Mouse (Mus musculus) liver, embryonic 14.5 days (tissue): ENCODE measurements around the gene Afp. TPM values are rescaled to one million over a fixed set of nuclear protein-coding genes. Genes with fewer than 3 reads are reported as not detected.

Experiments used
- ATAC-seq: fragments of 200-750 bp; cut with Nextera tagmentation; 2 replicates; pipeline ENCODE4 v1.8.0; 2017; ENCODE audit warnings: moderate number of reproducible peaks, mild to moderate bottlenecking, moderate library complexity; ENCODE audit not compliant: insufficient read depth
- DNase-seq, 3 experiments: peaks; one replicate each; pipeline ENCODE4 v3.0.0-alpha.2; 2012 to 2013; ENCODE audit warnings: low read depth in 3 of 3, low spot score in 3 of 3
- H3K27ac ChIP-seq: fragments of 300-500 bp; sonication (generic); 2 replicates; pipeline ENCODE4 v1.5.1; 2014; ENCODE audit warnings: moderate library complexity, mild to moderate bottlenecking, control low read depth, inconsistent platforms
- H3K27me3 ChIP-seq: fragments of 300-500 bp; sonication (generic); 2 replicates; pipeline ENCODE4 v1.6.1; 2014; ENCODE audit warnings: mild to moderate bottlenecking, low read length, moderate library complexity; ENCODE audit not compliant: control insufficient read depth, insufficient read depth
- H3K36me3 ChIP-seq: fragments of 300-500 bp; sonication (generic); replicated peaks from 2 replicates; pipeline ENCODE4 v1.6.1; 2014; ENCODE audit warnings: low read depth; ENCODE audit not compliant: control insufficient read depth, insufficient read depth
- H3K4me1 ChIP-seq, 2 experiments: fragments of 200-500 bp in 1 of 2; fragments of 300-500 bp in 1 of 2; sonication (generic) in 1 of 2; replicated peaks; 2 replicates each; pipeline ENCODE4 v1.6.1; 2012 to 2014; ENCODE audit warnings: antibody characterized with exemption in 1 of 2, inconsistent platforms in 1 of 2, low read length in 1 of 2; ENCODE audit not compliant: control insufficient read depth in 2 of 2, insufficient read depth in 2 of 2
- H3K4me2 ChIP-seq: fragments of 300-500 bp; sonication (generic); 2 replicates; pipeline ENCODE4 v1.6.1; 2014; ENCODE audit warnings: low read depth, mild to moderate bottlenecking, control low read depth, moderate library complexity
- H3K4me3 ChIP-seq, 2 experiments: fragments of 200-500 bp in 1 of 2; fragments of 300-500 bp in 1 of 2; sonication (generic) in 1 of 2; 2 replicates each; pipeline ENCODE4 v1.5.1; 2012 to 2014; ENCODE audit warnings: low read depth in 2 of 2, low read length in 2 of 2, mild to moderate bottlenecking in 2 of 2, control low read depth in 1 of 2, inconsistent platforms in 1 of 2, moderate library complexity in 1 of 2; ENCODE audit not compliant: insufficient read depth in 1 of 2
- H3K9ac ChIP-seq: fragments of 300-500 bp; sonication (generic); replicated peaks from 2 replicates; pipeline ENCODE4 v1.6.1; 2014; ENCODE audit warnings: mild to moderate bottlenecking, control low read depth, moderate library complexity
- H3K9me3 ChIP-seq: fragments of 300-500 bp; sonication (generic); 2 replicates; pipeline ENCODE4 v1.6.1; 2016; ENCODE audit warnings: low read length, mixed read lengths; ENCODE audit not compliant: control insufficient read depth
- CTCF ChIP-seq: IDR thresholded peaks from 2 replicates; pipeline ENCODE4 v1.5.1; 2016; ENCODE audit warnings: antibody characterized with exemption, low read depth, control low read depth
- EP300 ChIP-seq: IDR thresholded peaks from 2 replicates; pipeline ENCODE4 v1.6.1; 2016; ENCODE audit warnings: antibody characterized with exemption, low read depth
- WGBS: fragments of 180-500 bp; shearing (Covaris S2); extraction: QIAGEN DNeasy Blood & Tissue Kit; methylation state at CpG from one replicate; pipeline ENCODE4 v1.1.7; 2014; ENCODE audit not compliant: insufficient replicate concordance; 5-methylcytosine and 5-hydroxymethylcytosine counted together
- polyA plus RNA-seq, 2 experiments: library from polyadenylated mRNA; depleted of rRNA in 1 of 2; stranded (reverse) in 1 of 2; unstranded in 1 of 2; fragments of >200 nt; fragmentation: Nextera tagmentation in 1 of 2; extraction: Ambion mirVana in 1 of 2; gene quantifications; 2 replicates each; pipeline versions ENCODE4 v1.2.1 to v1.2.3; 2012 to 2014

Gene Afp
- polyA plus RNA-seq, 2 experiments = 8,021 to 11,484 TPM

DNA sequence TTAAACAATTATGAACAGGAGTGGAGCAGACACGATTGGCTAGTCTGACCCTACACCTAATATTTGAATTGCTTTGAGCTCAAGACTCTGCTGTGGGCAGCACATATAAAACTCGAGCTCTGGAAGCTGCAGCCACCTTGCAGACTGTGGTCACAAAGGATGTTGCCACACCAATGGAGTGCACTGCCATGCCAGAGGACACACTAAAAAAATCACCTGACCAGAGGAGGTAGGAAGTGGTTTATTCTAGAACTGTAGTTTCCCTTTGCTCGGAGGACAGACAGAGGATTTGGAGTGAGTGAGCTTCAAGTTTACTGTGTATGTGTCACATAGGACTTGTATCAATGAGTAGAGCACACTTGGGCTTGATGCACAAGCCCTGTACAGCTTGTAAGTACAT lies 65.5 kb downstream of the Afp start:
- Histone ChIP-seq H3K27me3 (no peaks in the 10 kb centered on the region), H3K4me3 (no peak overlapping the region), H3K9ac (no peak overlapping the region), H3K27ac (no peak overlapping the region), H3K4me2 (no peak overlapping the region), H3K36me3 (no peaks in the 10 kb centered on the region), H3K9me3 (no peaks in the 10 kb centered on the region), H3K4me1 (peaks cover 0 to 4% of the 10 kb centered on the region in 2 experiments; a peak in 1 of 4 replicates)
- DNase-seq (no peak), ATAC-seq (no peak)
- 36% methylated on average over 3 of the region's 3 CpGs for WGBS
- TF ChIP-seq CTCF (no peak), EP300 (no peak)

Other genes starting within 250 kb of the Afp start
- 12.5 and 14.4 TPM in 2 replicates for gene Ankrd17, start 124.2 kb upstream of the Afp start, polyA plus RNA-seq (2012; rRNA removed)
- gene Ankrd17, start 124.2 kb upstream of the Afp start, polyA plus RNA-seq (2014; fragmentation: Nextera tagmentation; extraction: Ambion mirVana) = 10.8 and 11.3 TPM in 2 replicates
- 1.2 and 1.6 TPM in 2 replicates for gene Gm9958, start 123.5 kb upstream of the Afp start, polyA plus RNA-seq (2012; rRNA removed)
- 1.7 and 2.0 TPM in 2 replicates for gene Gm9958, start 123.5 kb upstream of the Afp start, polyA plus RNA-seq (2014; fragmentation: Nextera tagmentation; extraction: Ambion mirVana)
- gene Alb, start 29.8 kb upstream of the Afp start, polyA plus RNA-seq (2012; rRNA removed) = 9,059 and 10,825 TPM in 2 replicates
- gene Alb, start 29.8 kb upstream of the Afp start, polyA plus RNA-seq (2014; fragmentation: Nextera tagmentation; extraction: Ambion mirVana) = 3,181 and 3,484 TPM in 2 replicates
- 8.9 and 11.1 TPM in 2 replicates for gene Afm, start 28.2 kb downstream of the Afp start, polyA plus RNA-seq (2012; rRNA removed)
- gene Afm, start 28.2 kb downstream of the Afp start, polyA plus RNA-seq (2014; fragmentation: Nextera tagmentation; extraction: Ambion mirVana) = 16.8 and 19.0 TPM in 2 replicates
- 0.79 and 0.85 TPM in 2 replicates for gene 5830473C10Rik, start 70.4 kb downstream of the Afp start, polyA plus RNA-seq (2012; rRNA removed)
- gene 5830473C10Rik, start 70.4 kb downstream of the Afp start, polyA plus RNA-seq (2014; fragmentation: Nextera tagmentation; extraction: Ambion mirVana) = 0.53 and 0.72 TPM in 2 replicates
- gene Rassf6, start 149.9 kb downstream of the Afp start, polyA plus RNA-seq (2012; rRNA removed) = 1.4 and 2.4 TPM in 2 replicates
- gene Rassf6, start 149.9 kb downstream of the Afp start, polyA plus RNA-seq (2014; fragmentation: Nextera tagmentation; extraction: Ambion mirVana) = 3.6 and 3.7 TPM in 2 replicates